Mouse (Mus musculus) T-helper 17 cell (primary cell): ENCODE measurements around the gene Camkmt.

Experiments
- in situ Hi-C, 2 experiments: fragments of 300-600 bp; cut with MboI, MseI; formaldehyde crosslinking; loops; 1 replicate in 1 of 2; 2 replicates in 1 of 2; pipeline ENCODE4 v1.15.1; 2025; ENCODE audit warnings: high pct_unique_total_duplicates in 2 of 2

Gene Camkmt

DNA sequence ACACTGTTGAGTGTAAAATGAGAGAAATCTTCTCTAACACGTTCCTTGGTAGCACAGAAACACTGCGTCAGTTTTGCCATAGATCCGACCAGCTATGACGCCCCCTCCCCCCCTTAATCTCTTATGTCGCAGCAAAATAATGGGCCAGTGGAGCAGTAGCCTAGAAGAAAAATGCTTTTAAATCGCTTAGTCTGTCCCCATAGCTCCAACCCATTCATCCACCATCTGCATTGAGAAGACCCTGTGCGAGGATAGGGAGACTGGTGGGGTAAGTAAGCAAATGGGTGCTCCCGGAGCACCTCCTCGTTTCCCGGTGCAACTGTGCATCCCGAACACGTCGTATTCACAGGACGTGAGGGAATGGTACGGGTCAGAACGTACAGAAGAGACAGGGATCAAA, 731 bp upstream of the Camkmt start:
- in situ Hi-C loops: loop anchor here in 1 of 2 experiments (10.0 kb wide), 1 partner anchor 235 kb away; no protein-coding TSS in a partner anchor

DNA sequence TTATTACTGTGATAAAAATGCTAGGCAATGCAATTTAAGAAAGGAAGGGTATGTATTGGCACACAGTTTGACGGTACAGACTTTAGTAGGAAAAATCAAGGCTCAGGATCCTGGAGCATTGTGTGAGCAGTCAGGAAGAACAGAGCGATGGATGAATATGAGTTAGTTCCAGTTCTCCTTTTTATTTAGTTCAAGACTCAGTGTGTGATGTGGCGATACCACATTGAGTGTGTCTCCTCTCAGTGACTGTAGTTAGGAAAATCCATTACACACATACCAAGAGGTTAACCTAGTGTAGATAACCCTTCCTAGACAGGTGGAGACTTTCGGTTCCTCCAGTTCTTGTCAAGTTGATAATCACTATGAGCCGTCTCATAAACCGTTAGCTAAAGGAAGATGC, 1.4 kb downstream of the Camkmt start:
- in situ Hi-C loops: loop anchor here in 1 of 2 experiments (10.0 kb wide), 1 partner anchor 237 kb away; no protein-coding TSS in a partner anchor

GRCm38 (mm10) chr17:85096396-85096795, 6.0 kb downstream of the Camkmt start:
- in situ Hi-C loops: loop anchor here in 1 of 2 experiments (10.0 kb wide), 1 partner anchor 242 kb away; no protein-coding TSS in a partner anchor

GRCm38 (mm10) chr17:85098677-85099323, 8.4 kb downstream of the Camkmt start:
- in situ Hi-C loops: loop anchor here in 1 of 2 experiments (10.0 kb wide), 1 partner anchor 244 kb away; no protein-coding TSS in a partner anchor

GRCm38 (mm10) chr17:85100232-85100631, 9.9 kb downstream of the Camkmt start:
- in situ Hi-C loops: loop anchor here in 1 of 2 experiments (10.0 kb wide), 1 partner anchor 1345 kb away; no protein-coding TSS in a partner anchor

DNA sequence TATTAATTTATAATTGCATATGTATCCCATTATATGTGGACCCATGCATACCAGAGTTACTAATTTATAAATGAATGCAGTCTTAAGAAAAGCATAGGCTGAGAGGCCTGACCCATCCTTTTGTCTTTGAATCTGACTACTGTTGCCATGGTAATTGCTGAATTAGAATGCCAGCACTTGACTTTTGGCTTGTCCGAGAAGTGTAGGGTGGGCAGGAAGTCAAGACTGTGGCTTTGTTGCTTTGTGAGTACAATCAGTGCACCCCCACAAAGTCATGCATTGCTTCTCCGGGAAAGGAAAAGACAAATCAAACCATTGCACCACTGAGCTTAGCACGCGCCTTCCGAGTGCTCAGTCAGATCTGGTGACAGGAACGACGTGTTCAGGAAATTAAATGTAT, 11.4 kb downstream of the Camkmt start:
- in situ Hi-C loops: loop anchor here in 1 of 2 experiments (10.0 kb wide), 1 partner anchor 1343 kb away; no protein-coding TSS in a partner anchor

DNA sequence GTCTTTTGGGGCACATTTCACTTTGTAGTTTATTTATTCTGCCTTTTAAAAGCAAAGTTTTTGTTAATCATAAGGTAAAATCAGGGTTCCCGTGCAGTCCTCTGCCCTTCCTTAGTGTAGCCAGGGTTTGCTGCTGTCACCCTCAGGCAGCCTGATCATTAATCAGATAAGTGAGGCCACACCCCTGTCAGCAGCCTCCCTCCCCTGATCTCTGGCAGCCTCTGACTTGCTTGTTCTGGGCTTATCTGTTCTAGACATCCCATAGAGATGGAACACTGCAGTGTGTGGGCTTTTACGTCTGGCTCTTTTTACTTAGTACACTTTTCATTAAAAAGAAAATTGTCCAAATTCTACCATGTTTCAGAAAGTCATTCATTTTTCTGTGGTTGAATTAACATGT, 13.0 kb downstream of the Camkmt start:
- in situ Hi-C loops: loop anchor here in 1 of 2 experiments (10.0 kb wide), 1 partner anchor 1341 kb away; no protein-coding TSS in a partner anchor

GRCm38 (mm10) chr17:85110640-85111039, 20.3 kb downstream of the Camkmt start:
- in situ Hi-C loops: no loop called here

DNA sequence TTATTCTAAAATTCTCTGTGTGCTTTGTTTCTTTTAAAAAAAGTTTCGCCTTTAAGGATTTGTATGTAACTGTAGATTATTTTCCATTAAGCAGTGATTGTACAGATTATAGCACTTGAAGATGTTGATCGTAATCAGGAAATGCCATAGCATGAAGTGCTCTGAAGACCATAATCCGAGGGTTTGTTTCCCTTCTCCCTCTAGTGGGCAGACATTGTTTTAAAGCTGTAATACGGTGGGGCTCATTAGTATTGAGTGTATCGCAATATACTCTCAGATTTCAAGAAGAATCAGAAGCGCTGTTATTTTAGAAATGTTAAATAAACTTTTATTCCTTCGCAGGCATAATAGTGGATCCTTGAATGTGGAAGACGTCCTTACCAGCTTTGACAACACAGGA, 23.1 kb downstream of the Camkmt start:
- in situ Hi-C loops: no loop called here

- in situ Hi-C loops: loop anchor here (5.0 kb wide), 3 partner anchors 81 to 516 kb away; no protein-coding TSS in a partner anchor
Observed at GRCm38 (mm10) chr17:85116643-85117042, 26.3 kb downstream of the Camkmt start.

GRCm38 (mm10) chr17:85138393-85138792, 48.0 kb downstream of the Camkmt start:
- in situ Hi-C loops: no loop called here

GRCm38 (mm10) chr17:85141621-85142020, 51.3 kb downstream of the Camkmt start:
- in situ Hi-C loops: no loop called here

DNA sequence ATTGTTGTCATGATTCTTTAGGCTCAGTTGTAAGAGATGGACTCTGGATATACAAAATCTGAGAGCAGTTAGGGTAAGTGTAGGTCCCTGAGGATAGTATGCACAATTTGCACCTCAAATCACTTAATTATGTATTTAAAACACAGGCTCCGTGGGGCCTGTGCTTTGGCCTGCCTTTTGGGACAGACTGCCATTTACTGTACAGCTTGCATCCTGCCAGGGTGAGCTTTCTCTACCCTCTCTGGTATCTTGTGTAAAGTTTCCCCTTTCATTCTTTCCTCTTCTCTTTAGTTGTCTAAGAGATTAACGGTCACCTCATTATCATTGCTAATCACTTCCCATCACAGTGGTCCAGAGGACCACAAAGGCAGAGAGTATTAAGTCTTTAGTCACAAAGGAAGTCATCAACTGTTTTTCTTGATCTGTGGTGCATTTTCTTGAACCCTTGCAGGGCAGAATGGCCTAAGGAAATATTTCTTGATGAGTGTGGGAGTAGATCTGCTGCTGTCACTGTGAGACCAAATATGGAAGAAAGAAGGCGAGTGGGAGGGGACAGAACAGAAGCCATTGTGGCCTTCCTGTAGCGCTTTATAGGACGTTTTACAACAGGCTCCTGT, 52.3 kb downstream of the Camkmt start:
- in situ Hi-C loops: no loop called here

GRCm38 (mm10) chr17:85144141-85144540, 53.8 kb downstream of the Camkmt start:
- in situ Hi-C loops: no loop called here

DNA sequence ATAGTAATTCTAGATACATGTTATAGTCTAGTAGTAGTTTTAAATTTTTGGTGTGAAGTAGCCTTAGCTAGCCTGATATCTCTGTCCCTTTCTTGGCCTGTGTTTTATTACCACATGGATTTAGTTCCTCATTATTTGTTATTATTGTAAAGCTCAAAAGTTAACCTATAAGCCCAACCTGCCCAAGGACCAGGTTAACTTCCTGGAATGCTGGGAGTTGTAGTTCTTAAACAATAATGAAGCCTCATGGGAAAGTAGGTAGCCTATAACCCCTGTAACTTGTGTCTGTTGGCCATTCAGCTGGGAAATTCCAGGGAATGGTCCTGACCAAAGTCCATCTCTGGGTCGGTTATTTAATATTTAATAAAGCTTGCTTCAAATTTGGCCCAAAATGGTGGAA, 58.0 kb downstream of the Camkmt start:
- in situ Hi-C loops: no loop called here

GRCm38 (mm10) chr17:85149211-85149738, 58.9 kb downstream of the Camkmt start:
- in situ Hi-C loops: no loop called here

DNA sequence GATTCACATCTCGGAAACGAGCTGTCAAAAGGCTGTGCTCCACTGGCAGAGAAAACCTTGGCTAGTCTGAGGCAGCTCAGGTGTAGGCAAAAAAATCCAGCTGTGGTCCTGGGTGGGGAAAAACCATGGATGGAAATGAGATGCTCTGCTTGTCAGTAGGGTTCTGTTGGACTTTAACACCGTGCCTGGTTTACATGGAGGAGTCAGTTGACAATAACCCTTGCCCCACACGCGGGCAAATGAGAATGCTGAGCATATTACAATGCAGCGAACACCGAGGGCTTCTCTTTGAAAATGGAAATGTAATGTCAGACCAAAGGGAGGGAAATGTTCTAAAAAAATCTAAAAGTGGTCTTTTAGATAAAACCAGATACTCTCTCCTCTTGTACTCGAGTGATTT, 60.9 kb downstream of the Camkmt start:
- in situ Hi-C loops: no loop called here

DNA sequence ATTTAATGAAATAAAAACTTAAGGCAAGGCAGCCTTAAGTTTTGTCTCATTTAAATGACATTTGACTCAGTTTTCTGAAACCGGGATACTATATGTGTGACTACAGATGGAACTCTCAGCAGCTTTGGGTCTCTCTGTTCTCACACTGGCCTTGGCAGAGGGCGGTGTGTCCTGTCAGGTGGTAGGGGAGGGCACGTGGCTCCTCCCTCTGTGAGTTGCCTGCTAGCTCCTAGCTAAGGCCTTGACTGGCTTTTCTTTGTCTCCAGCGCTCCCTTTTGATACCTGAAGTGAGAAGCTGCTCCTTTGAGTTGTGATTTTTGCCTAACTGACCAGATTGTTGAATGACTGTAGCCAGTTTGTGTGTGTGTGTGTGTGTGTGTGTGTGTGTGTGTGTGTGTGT, 67.8 kb downstream of the Camkmt start:
- in situ Hi-C loops: no loop called here

GRCm38 (mm10) chr17:85159526-85159925, 69.2 kb downstream of the Camkmt start:
- in situ Hi-C loops: no loop called here

DNA sequence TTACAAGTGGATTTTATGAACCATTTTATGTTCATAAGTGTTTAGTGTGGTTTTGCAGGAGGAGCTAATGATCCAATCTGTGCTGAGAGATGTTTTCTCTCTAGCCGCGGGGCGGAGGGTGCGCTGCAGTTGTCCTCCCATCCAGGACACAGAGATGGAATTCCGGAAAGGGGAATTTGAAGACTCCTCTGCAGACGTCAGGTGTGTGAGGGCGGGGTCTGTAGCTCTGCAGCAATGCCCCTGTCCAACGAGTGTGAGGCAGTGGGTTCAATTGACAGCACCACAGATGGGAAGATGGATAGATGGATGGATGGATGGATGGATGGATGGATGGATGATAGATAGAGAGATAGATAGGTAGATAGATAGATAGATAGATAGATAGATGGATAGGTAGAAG, 70.4 kb downstream of the Camkmt start:
- in situ Hi-C loops: no loop called here

DNA sequence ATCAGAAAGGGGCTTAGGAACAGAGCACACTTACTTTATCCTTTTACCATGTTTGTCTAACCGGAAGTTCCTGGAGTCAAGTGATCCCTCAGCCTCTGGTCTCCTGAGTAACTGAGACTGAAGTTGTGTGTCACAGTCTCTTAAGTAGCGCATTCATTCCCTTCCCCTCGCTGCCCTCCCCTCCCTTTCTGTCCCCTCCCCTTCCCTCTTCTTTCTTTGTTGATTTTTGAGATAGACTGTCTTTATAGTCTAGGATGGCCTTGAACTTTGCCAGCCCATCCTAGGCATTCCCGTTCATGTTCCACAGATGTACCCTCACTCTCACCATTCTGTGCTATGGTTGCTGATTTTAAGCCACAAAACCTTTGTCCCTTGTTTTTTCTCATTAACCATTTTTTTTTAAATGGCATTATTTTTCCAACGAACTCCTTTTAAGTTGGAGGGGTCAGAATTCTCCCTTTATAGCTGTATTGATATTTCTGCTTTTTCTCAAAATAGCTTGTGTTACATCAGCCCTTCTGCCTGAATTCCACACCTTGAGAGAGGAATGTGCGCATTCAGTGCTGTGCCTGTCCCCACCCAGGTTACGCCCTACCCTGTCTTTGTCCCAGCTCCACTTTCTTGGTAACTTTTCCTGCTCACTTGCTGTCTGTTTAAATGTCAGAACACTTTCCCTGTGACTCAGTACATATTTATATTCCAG, 72.4 kb downstream of the Camkmt start:
- in situ Hi-C loops: no loop called here

- in situ Hi-C loops: no loop called here
Observed at GRCm38 (mm10) chr17:85163272-85163610, 72.9 kb downstream of the Camkmt start.
